Mouse (Mus musculus): ENCODE measurements at regions not wholly inside any gene's neighbourhood (a gene's known extent, or its start where the extent isn't known, plus 50 kb on each side); places are given as distances from the start of the nearest gene placed in this dataset.

- ATAC-seq (ENCODE audit: low TSS enrichment) = no peak
Measured at GRCm38 (mm10) chr5:118494649-118495477, 65.6 kb upstream of the Med13l start.

GRCm38 (mm10) chr5:118495478-118495760 is 65.1 kb upstream of the Med13l start:
- ATAC-seq (ENCODE audit: low TSS enrichment) = no peak

GRCm38 (mm10) chr5:118501624-118502023 is 58.9 kb upstream of the Med13l start:
- no peak for ATAC-seq (ENCODE audit: low TSS enrichment)

GRCm38 (mm10) chr5:118502991-118503390 is 57.5 kb upstream of the Med13l start:
- ATAC-seq (ENCODE audit: low TSS enrichment) = no peak

GRCm38 (mm10) chr5:118504170-118504569 is 56.3 kb upstream of the Med13l start:
- ATAC-seq (ENCODE audit: low TSS enrichment) = no peak

- ATAC-seq (ENCODE audit: low TSS enrichment) = no peak
Measured at GRCm38 (mm10) chr5:118504926-118505325, 55.6 kb upstream of the Med13l start.

- ATAC-seq (ENCODE audit: low TSS enrichment) = no peak
Measured at GRCm38 (mm10) chr5:118509871-118510270, 50.6 kb upstream of the Med13l start.
